Mouse (Mus musculus) kidney, adult 2 months (tissue): Measurements from ENCODE around the gene Pcsk5. TPM values are rescaled to one million over a fixed set of nuclear protein-coding genes. Genes with fewer than 3 reads are reported as not detected.

ENCODE experiments used
- DNase-seq: peaks from one replicate; pipeline ENCODE4 v3.0.0; 2021
- H3K27ac ChIP-seq: fragments of 200-500 bp; 2 replicates; pipeline ENCODE4 v1.5.1; 2012; ENCODE audit warnings: low read depth, low read length, control low read depth, inconsistent platforms; ENCODE audit not compliant: insufficient read depth
- H3K27me3 ChIP-seq: fragments of 200-500 bp; replicated peaks from 2 replicates; pipeline ENCODE4 v1.6.1; 2012; ENCODE audit warnings: mild to moderate bottlenecking, moderate library complexity, low read length, inconsistent platforms; ENCODE audit not compliant: control insufficient read depth, insufficient read depth
- H3K36me3 ChIP-seq: fragments of 200-500 bp; 2 replicates; pipeline ENCODE4 v1.6.1; 2012; ENCODE audit warnings: mild to moderate bottlenecking, moderate library complexity, low read length, inconsistent platforms; ENCODE audit not compliant: control insufficient read depth, insufficient read depth
- H3K4me1 ChIP-seq: fragments of 200-500 bp; 2 replicates; pipeline ENCODE4 v1.6.1; 2011; ENCODE audit warnings: low read length; ENCODE audit not compliant: control insufficient read depth, insufficient read depth
- H3K4me3 ChIP-seq: fragments of 200-500 bp; 2 replicates; pipeline ENCODE4 v1.5.1; 2011; ENCODE audit warnings: mild to moderate bottlenecking, low read depth, low read length, control low read depth; ENCODE audit not compliant: insufficient read depth
- CTCF ChIP-seq: fragments of 200-500 bp; conservative IDR thresholded peaks from 2 replicates; pipeline ENCODE4 v1.5.1; 2011; ENCODE audit warnings: low read depth, mild to moderate bottlenecking, control low read depth, low read length, moderate library complexity, mixed read lengths; ENCODE audit not compliant: insufficient read depth, insufficient read length
- POLR2A ChIP-seq: fragments of 200-500 bp; IDR thresholded peaks from one replicate; pipeline ENCODE4 v1.6.1; 2011; ENCODE audit warnings: low read depth, low read length, control low read depth
- WGBS: fragments of 180-500 bp; shearing (Covaris S2); methylation state at CpG from one replicate; pipeline ENCODE4 v1.1.7; 2018; 5-methylcytosine and 5-hydroxymethylcytosine counted together
- polyA plus RNA-seq: library from polyadenylated mRNA; depleted of rRNA; stranded (reverse); fragments of >200 nt; gene quantifications from 2 replicates; pipeline ENCODE4 v1.2.3, GENCODE M21; 2012

The Pcsk5 gene
- polyA plus RNA-seq, 1 experiment: 9.4 TPM

GRCm38 (mm10) chr19:17399965-17400364, 437.5 kb downstream of the Pcsk5 start:
- TF ChIP-seq CTCF (no peak), POLR2A (no peak)
- 83% methylated on average over 4 of the region's 4 CpGs for WGBS

GRCm38 (mm10) chr19:17397922-17398321, 439.5 kb downstream of the Pcsk5 start:
- no peak for DNase-seq
- no peak for TF ChIP-seq CTCF
- TF ChIP-seq POLR2A: no peak
- Histone ChIP-seq H3K4me1 (peaks cover 7% of the 10 kb centered on the region), H3K36me3 (peaks cover 4% of the 10 kb centered on the region; the same call in 1 of the 2 replicates), H3K4me3 (no peak overlapping the region), H3K27ac (no peak overlapping the region), H3K27me3 (no peaks in the 10 kb centered on the region)
- 78% methylated on average over 5 of the region's 5 CpGs for WGBS

More at GRCm38 (mm10) chr19:17399965-17400364, 437.5 kb downstream of the Pcsk5 start:
- no peak for DNase-seq
- Histone ChIP-seq H3K36me3 (peaks cover 4% of the 10 kb centered on the region; the same call in 1 of the 2 replicates), H3K27me3 (no peaks in the 10 kb centered on the region), H3K4me3 (no peak overlapping the region), H3K4me1 (peaks cover 3% of the 10 kb centered on the region; the same call in 1 of the 2 replicates), H3K27ac (no peak overlapping the region)

- 61% methylated on average over 4 of the region's 4 CpGs for WGBS
- DNase-seq: peak; percentile 46
- Histone ChIP-seq H3K27ac (no peak overlapping the region), H3K4me3 (no peak overlapping the region), H3K27me3 (no peaks in the 10 kb centered on the region), H3K36me3 (peaks cover 4% of the 10 kb centered on the region; the same call in 1 of the 2 replicates), H3K4me1 (peaks cover 7% of the 10 kb centered on the region)
- no peak for TF ChIP-seq CTCF
- no peak for TF ChIP-seq POLR2A
These were observed 440.6 kb downstream of the Pcsk5 start for GRCm38 (mm10) chr19:17396802-17397201.

- under 1% methylated on average over 83 of the region's 83 CpGs for WGBS
- H3K4me1 ChIP-seq: peaks cover 7% of the 10 kb centered on the region
- peaks cover 2% of the 10 kb centered on the region; the same call in 1 of the 2 replicates for H3K36me3 ChIP-seq
- TF ChIP-seq POLR2A (peak; percentile 92), CTCF (no peak)
- peak; percentile 96 for DNase-seq
- H3K4me3 ChIP-seq: peak within 1 kb of the TSS; percentile 87
- H3K27ac ChIP-seq: peak within 1 kb of the TSS; percentile 49
- H3K27me3 ChIP-seq: no peaks in the 10 kb centered on the region
These were observed 443.4 kb downstream of the Pcsk5 start, which contains the start of gene Rfk for GRCm38 (mm10) chr19:17393841-17394591. TSS of gene Rfk (plus strand) at chr19:17394043.

GRCm38 (mm10) chr19:17392866-17393265, 444.6 kb downstream of the Pcsk5 start:
- no peaks in the 10 kb centered on the region for H3K27me3 ChIP-seq
- peaks cover 7% of the 10 kb centered on the region for H3K4me1 ChIP-seq
- DNase-seq: no peak
- H3K27ac ChIP-seq: no peak overlapping the region
- H3K36me3 ChIP-seq: no peaks in the 10 kb centered on the region
- H3K4me3 ChIP-seq: no peak overlapping the region
- TF ChIP-seq CTCF: no peak
- no peak for TF ChIP-seq POLR2A
- WGBS: 36% methylated on average over 3 of the region's 3 CpGs

- TF ChIP-seq POLR2A: no peak
- TF ChIP-seq CTCF: 0 out of 2 replicates have a peak, but pooled peaks have one; percentile 26
These were observed 449.0 kb downstream of the Pcsk5 start for GRCm38 (mm10) chr19:17388404-17388803.

GRCm38 (mm10) chr19:17386424-17386823, 451.0 kb downstream of the Pcsk5 start:
- 38% methylated on average over 6 of the region's 6 CpGs for WGBS
- peaks cover 5% of the 10 kb centered on the region; the same call in 1 of the 2 replicates for H3K4me1 ChIP-seq
- no peaks in the 10 kb centered on the region for H3K27me3 ChIP-seq
- H3K4me3 ChIP-seq: no peak overlapping the region
- TF ChIP-seq POLR2A (no peak), CTCF (no peak)
- DNase-seq: peak; percentile 43
- peak overlapping the region; percentile 93; the same call in 1 of the 2 replicates for H3K27ac ChIP-seq
- H3K36me3 ChIP-seq: no peaks in the 10 kb centered on the region

More at GRCm38 (mm10) chr19:17388404-17388803, 449.0 kb downstream of the Pcsk5 start:
- peak; percentile 54 for DNase-seq
- Histone ChIP-seq H3K27me3 (no peaks in the 10 kb centered on the region), H3K27ac (no peak overlapping the region), H3K4me1 (peaks cover 5% of the 10 kb centered on the region; the same call in 1 of the 2 replicates), H3K36me3 (no peaks in the 10 kb centered on the region), H3K4me3 (no peak overlapping the region)
- 7% methylated on average over 2 of the region's 2 CpGs for WGBS
